In the genomic region with DNA sequence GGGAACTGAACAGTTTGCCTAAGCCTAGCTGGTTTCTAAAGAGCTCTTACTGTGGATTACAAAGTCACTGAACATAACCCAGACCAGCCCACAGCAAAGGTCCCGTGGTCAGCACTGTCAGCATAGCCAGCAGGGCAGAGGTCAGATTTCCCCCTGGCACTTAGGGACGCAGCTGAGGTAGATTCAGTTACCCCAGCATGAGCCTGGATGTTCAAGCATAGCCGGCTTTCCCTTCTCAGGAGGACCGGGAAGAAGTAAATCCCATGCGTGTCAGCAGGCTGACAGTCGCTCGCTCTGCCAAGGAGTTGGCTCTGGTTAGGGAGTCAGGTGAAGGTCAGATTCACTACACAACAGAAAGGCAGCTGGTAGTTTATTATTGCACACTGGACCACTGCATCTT, we compare ENCODE assay signal across 13 mouse cellular contexts.
"Had no signal": no experiment of that assay in that cellular context is flagged by ENCODE, and none has a peak within 500 bp of the region (broad histone marks: within the 10 kb centered on the region; RNA-seq: fewer than 3 reads in every experiment).

No protein-coding gene starts in this region.

- H3K9me3 ChIP-seq: intestine, embryonic 15.5 days; limb, embryonic 12.5 days; liver, embryonic 15.5 days; neural tube, embryonic 12.5 days had no signal

- H3K4me2 ChIP-seq: intestine, embryonic 15.5 days; limb, embryonic 12.5 days; liver, embryonic 15.5 days; neural tube, embryonic 12.5 days had no signal

- H3K27me3 ChIP-seq: intestine, embryonic 15.5 days; limb, embryonic 12.5 days; liver, embryonic 15.5 days; neural tube, embryonic 12.5 days had no signal

- H3K4me3 ChIP-seq: intestine, embryonic 15.5 days; limb, embryonic 12.5 days; liver, embryonic 15.5 days; neural tube, embryonic 12.5 days had no signal

- ATAC-seq: intestine, embryonic 15.5 days; lung, postnatal 0 days had no signal

- H3K27ac ChIP-seq: intestine, embryonic 15.5 days; limb, embryonic 12.5 days; liver, embryonic 15.5 days; neural tube, embryonic 12.5 days had no signal

- DNase-seq: layer of hippocampus, adult 9-11 months; liver; lung, adult 2 months; lung, postnatal 36 days; midbrain, embryonic 14.5 days; spleen, adult 18-20 months; thymus, adult 2 months; thymus, postnatal 25 days had no signal

- H3K9ac ChIP-seq: intestine, embryonic 15.5 days; limb, embryonic 12.5 days; liver, embryonic 15.5 days; neural tube, embryonic 12.5 days had no signal
